Mouse (Mus musculus): ENCODE measurements at regions not wholly inside any gene's neighbourhood (a gene's known extent, or its start where the extent isn't known, plus 50 kb on each side); places are given as distances from the start of the nearest gene placed in this dataset.

DNA sequence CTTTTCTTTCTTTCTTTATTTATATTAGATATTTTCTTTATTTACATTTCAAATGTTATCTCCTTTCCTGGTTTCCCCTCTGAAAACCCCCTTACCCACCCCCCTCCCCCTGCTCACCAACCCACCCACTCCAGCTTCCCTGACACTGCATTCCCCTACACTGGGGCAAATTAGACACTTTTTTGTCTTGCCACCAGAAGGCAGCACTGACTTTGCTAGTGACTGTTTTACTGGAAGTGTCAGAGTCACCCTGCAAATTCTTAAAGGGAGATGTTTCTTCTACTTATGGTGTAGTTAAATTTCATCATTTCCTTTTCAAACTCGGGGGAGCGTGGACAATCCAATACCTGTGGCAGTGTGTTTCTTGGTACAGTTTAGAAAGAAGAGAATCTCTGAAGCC lies 72.1 kb upstream of the Apob start:
- ChIA-PET POLR2A (interaction anchor here in 1 of 4 experiments (0.6 kb wide), 1 partner anchor 44 kb away, joined by 3 read pairs; no protein-coding TSS in a partner anchor), CTCF (no interaction called here)

DNA sequence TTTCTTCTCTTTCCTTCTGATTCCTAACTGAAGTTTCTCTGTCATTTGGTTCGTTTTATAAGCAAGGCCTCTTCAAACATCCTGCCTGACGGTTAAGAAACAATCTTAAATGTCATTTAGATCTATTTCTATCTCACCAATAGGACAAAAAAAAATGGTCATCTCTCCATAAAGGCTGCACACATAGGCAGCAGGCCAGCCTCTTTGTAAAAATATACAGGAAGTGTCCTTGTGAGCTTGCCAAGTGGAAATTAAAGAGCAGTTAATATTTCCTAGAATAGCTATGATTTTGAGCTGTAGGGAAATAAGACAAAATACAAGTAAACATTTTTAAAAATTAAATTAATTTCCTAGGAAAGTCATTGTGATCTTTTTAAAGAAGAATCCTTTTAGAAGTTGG lies 70.6 kb upstream of the Apob start:
- POLR2A ChIA-PET: no interaction called here
- CTCF ChIA-PET: no interaction called here

DNA sequence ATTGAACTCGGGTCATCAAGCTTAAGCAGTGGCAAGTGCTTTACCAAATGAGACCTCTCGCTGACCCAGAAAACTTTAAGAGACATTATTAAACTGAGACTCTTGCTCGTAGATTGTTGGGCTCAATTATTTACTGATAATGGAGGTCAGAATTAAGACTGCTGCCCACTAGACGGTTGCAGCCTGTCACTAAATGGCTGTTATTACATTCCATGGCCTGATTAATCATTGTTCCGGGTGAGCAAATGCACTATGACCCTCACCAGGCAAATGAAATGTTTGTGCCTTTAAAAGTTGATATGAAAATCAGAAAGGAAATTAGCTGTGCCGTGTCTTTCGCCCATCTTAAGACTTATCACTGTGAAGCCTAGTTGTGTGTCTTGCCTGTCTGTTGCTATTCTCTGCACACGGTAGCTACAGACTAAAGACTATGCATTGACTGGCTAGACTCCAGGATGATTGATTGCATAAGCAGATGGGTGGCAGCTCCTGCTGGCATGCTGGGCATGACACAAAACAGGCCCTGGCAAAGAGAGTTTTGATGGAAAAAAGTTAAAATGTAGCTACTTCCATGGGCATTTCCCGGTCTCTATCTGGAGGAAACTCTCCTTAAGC lies 67.6 kb upstream of the Apob start:
- POLR2A ChIA-PET: no interaction called here

DNA sequence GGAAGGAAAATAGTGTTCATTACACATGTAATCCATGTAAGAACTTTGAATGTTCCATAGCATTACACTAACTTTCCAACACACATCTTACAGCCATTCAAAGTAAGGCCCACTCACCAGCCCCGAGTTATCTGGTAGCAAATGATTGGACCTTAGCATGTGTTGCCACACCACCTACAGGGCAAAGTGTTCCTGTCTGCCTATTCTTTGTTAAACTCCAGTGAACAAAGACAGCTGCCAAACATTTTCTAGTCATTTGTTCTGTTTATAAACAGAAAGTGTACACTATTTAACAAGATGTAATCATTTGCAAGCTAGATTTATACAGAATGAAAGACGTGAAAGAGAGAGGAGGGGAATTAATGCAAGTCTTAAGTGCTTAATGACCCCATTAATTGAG lies 66.9 kb upstream of the Apob start:
- POLR2A ChIA-PET: no interaction called here
- CTCF ChIA-PET: no interaction called here

More for the DNA sequence above, 67.6 kb upstream of the Apob start:
- CTCF ChIA-PET: no interaction called here

DNA sequence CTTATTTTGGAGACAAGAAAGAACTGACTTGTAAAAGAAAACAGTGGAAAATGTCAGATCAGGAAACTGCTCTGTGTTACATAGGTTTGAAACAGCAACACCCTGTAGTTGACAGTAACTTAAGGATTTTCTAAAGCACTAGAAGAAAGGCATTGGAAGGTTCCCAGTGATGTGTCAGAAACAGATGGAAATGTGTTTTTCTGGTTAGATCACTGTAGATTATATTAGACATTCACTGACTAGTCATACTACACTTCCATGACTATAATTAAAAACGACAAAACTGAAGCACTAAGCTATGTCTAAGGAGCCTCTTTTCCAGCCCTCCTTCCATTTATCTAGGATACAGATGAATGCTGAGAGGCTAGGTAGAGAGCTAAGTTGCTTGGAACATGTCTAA lies 59.1 kb upstream of the Apob start:
- ChIA-PET POLR2A (no interaction called here), CTCF (no interaction called here)

DNA sequence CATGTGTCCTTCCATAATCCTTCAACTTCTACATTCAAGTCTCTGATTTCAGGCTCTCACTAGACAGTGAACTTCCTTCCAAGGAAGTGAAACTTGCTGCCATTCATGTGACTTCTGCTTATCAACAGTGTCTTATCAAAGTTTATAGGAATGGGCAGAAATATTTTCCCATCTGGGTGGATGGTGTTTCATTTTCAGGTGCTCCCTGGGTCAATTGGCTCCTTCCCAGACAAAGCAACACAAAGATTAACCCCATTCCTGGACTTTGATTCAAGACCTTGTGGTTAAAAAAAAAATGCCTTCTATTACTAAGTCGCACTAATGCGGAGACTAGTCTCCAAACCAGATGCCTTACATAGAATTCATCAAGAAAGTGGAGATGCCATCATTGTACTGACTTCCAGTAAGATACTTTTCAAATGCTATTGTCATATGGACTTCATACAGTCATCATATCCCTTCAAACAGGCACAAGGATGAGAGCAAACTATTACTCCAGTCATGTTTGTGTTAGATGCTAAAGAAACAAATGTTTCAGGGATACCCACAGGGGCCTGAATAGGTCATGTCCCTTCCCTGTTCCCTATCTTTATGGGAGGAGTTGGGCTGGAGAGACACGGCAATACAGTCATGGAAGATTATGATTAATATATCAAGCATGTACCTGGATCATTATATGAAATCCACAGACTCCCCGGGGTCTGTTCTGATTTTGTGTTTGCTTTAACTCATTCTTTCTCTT lies 58.3 kb upstream of the Apob start:
- POLR2A ChIA-PET: interaction anchor here in 1 of 4 experiments (0.6 kb wide), 1 partner anchor 289 kb away, joined by 3 read pairs; the partner anchor contains the start of gene Ldah
- CTCF ChIA-PET: no interaction called here

DNA sequence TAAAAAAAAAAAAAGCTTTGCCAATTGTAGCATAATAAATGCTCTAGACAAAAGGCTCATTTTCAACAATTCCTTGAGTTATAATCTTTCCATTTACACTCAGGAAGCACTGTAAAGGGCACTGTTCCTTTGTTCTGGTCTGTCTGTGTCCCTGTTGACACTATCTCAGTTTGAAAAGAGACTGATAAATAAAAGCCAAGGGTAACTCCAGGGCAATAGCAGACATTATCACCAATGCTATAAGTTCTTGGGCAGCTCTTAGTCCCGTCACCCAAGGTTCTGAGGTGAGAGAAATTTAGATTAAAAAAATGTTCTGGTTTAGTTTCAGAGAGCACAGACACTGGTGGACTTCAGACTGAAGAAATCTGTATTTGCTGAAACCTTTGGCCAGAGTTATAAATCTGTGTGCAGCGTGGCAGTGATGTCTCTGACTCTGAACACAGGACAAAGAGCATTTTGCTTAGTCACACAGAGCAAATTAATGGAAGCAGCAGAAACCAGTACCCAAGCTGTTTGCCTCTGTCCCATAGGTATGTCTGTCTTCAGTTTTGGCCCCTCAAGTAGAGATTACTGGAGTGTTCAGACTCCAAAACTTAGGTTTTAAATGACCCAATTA lies 57.6 kb upstream of the Apob start:
- POLR2A ChIA-PET: interaction anchor here in 1 of 4 experiments (0.6 kb wide), 1 partner anchor 288 kb away, joined by 3 read pairs; the partner anchor contains the start of gene Ldah
- CTCF ChIA-PET: no interaction called here

DNA sequence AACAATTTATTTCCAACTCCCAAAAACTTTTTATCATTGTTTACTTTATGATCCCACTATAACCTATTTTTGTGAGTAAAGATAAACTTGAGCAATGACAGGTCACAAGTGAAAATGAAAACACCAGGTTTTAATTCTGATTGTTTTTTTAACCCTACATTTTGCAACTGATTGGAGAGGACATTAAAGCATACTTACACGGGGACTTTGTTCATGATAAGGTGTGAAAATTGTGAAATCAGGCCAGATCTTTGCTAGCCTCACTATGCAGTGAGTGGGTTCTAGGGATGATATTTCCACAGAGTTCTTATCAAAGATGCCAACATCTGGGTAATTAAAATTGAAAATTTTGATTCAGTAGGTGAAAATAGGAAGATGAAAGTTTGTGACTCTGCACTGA lies 56.6 kb upstream of the Apob start:
- ChIA-PET CTCF (no interaction called here), POLR2A (no interaction called here)
